ENCODE assay signal across 8 mouse cellular contexts in genomic region chr11:119943428-119943988, GRCm38 (mm10). TPM values are rescaled to one million over a fixed set of nuclear protein-coding genes. Genes with fewer than 3 reads are reported as not detected.
DNase-seq lines count a peak whose midpoint lies in the region; ATAC-seq lines count a peak whose summit lies in the region.

No protein-coding gene starts in this region.

- ATAC-seq in heart, embryonic 16.5 days (replicated peaks; ENCODE audit: extremely low read depth, insufficient read depth, low FRiP score) = peak; percentile 2
- peak; percentile 19; the same call in 1 of the 2 replicates for ATAC-seq in liver, embryonic 11.5 days (replicated peaks; ENCODE audit: low FRiP score)
- peak; percentile 25 for ATAC-seq in neural tube, embryonic 13.5 days (ENCODE audit: low read depth)
- no peak; the same call in 1 of the 2 replicates for ATAC-seq in frontal cortex, adult (ENCODE audit: low TSS enrichment)

- 4% methylated on average over 32 of the region's 32 CpGs for WGBS in heart, embryonic 16.5 days
- 5% methylated on average over 32 of the region's 32 CpGs for WGBS in liver, embryonic 11.5 days
- WGBS in neural tube, embryonic 13.5 days = 4% methylated on average over 32 of the region's 32 CpGs

- peaks cover 10% of the 10 kb centered on the region for H3K27me3 ChIP-seq in heart, embryonic 16.5 days (ENCODE audit: control insufficient read depth, insufficient read depth, low read length)
- 0 out of 2 replicates have a peak, but pooled peaks cover 4% of the 10 kb centered on the region for H3K27me3 ChIP-seq in liver, embryonic 11.5 days (replicated peaks; ENCODE audit: control insufficient read depth, insufficient read depth, low read length)
- peaks cover 27% of the 10 kb centered on the region for H3K27me3 ChIP-seq in neural tube, embryonic 13.5 days

- peak; percentile 94 for DNase-seq in heart, adult 11 months
- no peak for DNase-seq in heart, adult 8-10 months (ENCODE audit: low spot score)
- peak; percentile 72 for DNase-seq in 3T3-L1 (ENCODE audit: low read depth, low spot score)
- DNase-seq in brain, adult 2 months (ENCODE audit: low read depth, low spot score) = peak; percentile 63
- DNase-seq in liver, embryonic 11.5 days (ENCODE audit: low spot score) = no peak

- no peaks in the 10 kb centered on the region for H3K36me3 ChIP-seq in heart, embryonic 16.5 days (ENCODE audit: control insufficient read depth, insufficient read depth)
- no peaks in the 10 kb centered on the region for H3K36me3 ChIP-seq in liver, embryonic 11.5 days (ENCODE audit: control insufficient read depth, insufficient read depth, low read length)
- no peaks in the 10 kb centered on the region for H3K36me3 ChIP-seq in neural tube, embryonic 13.5 days

- H3K27ac ChIP-seq in heart, embryonic 16.5 days (ENCODE audit: low read length) = peak overlapping the region; percentile 32; the same call in 1 of the 2 replicates
- peak overlapping the region; percentile 30; the same call in 1 of the 2 replicates for H3K27ac ChIP-seq in liver, embryonic 11.5 days (ENCODE audit: low read depth, low read length)
- H3K27ac ChIP-seq in neural tube, embryonic 13.5 days (replicated peaks) = no peak overlapping the region; the same call in 1 of the 2 replicates

- H3K4me3 ChIP-seq in heart, embryonic 16.5 days (ENCODE audit: low read length) = peak overlapping the region; percentile 85
- H3K4me3 ChIP-seq in liver, embryonic 11.5 days (ENCODE audit: low read depth, low read length) = peak overlapping the region; percentile 79
- H3K4me3 ChIP-seq in neural tube, embryonic 13.5 days = peak overlapping the region; percentile 68

- peak overlapping the region; percentile 90 for H3K9ac ChIP-seq in heart, embryonic 16.5 days (ENCODE audit: low read length)
- H3K9ac ChIP-seq in liver, embryonic 11.5 days (ENCODE audit: low read depth, low read length) = peak overlapping the region; percentile 69
- peak overlapping the region; percentile 80 for H3K9ac ChIP-seq in neural tube, embryonic 13.5 days

- H3K4me1 ChIP-seq in heart, embryonic 16.5 days (ENCODE audit: control insufficient read depth, insufficient read depth, low read length) = peaks cover 29% of the 10 kb centered on the region
- H3K4me1 ChIP-seq in liver, embryonic 11.5 days (replicated peaks; ENCODE audit: control insufficient read depth, insufficient read depth, low read length) = peaks cover 22% of the 10 kb centered on the region
- peaks cover 61% of the 10 kb centered on the region for H3K4me1 ChIP-seq in neural tube, embryonic 13.5 days (replicated peaks)

- H3K4me2 ChIP-seq in heart, embryonic 16.5 days (ENCODE audit: low read depth, low read length) = peak overlapping the region; percentile 99
- H3K4me2 ChIP-seq in liver, embryonic 11.5 days = peak overlapping the region; percentile 93
- peak overlapping the region; percentile 96 for H3K4me2 ChIP-seq in neural tube, embryonic 13.5 days

- H3K9me3 ChIP-seq in heart, embryonic 16.5 days (replicated peaks; ENCODE audit: control insufficient read depth, low read length) = no peaks in the 10 kb centered on the region
- H3K9me3 ChIP-seq in liver, embryonic 11.5 days (ENCODE audit: control insufficient read depth, low read length) = no peaks in the 10 kb centered on the region
- H3K9me3 ChIP-seq in neural tube, embryonic 13.5 days = no peaks in the 10 kb centered on the region

RNA-seq across cellular contexts. Expression of gene Baiap2, which starts 0.9 kb away (rescaled TPM):
- 10 to 100 TPM in 1 of 4 experiments, 1 to 10 TPM in 3; 4.8 to 10.0 (median 5.8) TPM for total RNA-seq in heart, adult 8-10 months (2022)
- 13.0 and 13.9 TPM in 2 replicates for polyA plus RNA-seq in heart, embryonic 16.5 days (2015; fragmentation: Nextera tagmentation; extraction: Ambion mirVana)
- 9.7 and 10.2 TPM in 2 replicates for polyA plus RNA-seq in liver, embryonic 11.5 days (2014; fragmentation: Nextera tagmentation; extraction: Ambion mirVana)
- polyA plus RNA-seq in neural tube, embryonic 13.5 days (2015; fragmentation: Nextera tagmentation; extraction: Ambion mirVana) = 11.1 and 12.7 TPM in 2 replicates

RNA-seq across cellular contexts. Expression of gene Chmp6, which starts 30.3 kb away (rescaled TPM):
- 10 to 100 TPM; 29.9 to 33.7 (median 30.4) TPM for total RNA-seq in heart, adult 8-10 months (2022)
- polyA plus RNA-seq in heart, embryonic 16.5 days (2015; fragmentation: Nextera tagmentation; extraction: Ambion mirVana) = 69.8 and 70.5 TPM in 2 replicates
- polyA plus RNA-seq in liver, embryonic 11.5 days (2014; fragmentation: Nextera tagmentation; extraction: Ambion mirVana) = 70.1 and 77.2 TPM in 2 replicates
- polyA plus RNA-seq in neural tube, embryonic 13.5 days (2015; fragmentation: Nextera tagmentation; extraction: Ambion mirVana) = 97.5 and 102 TPM in 2 replicates

Comparison
In these comparisons a context has a peak if more than half of its experiments do, and no peak if none do; other contexts are left out.
1. DNase-seq: peak in heart, adult 11 months (single experiment), 3T3-L1 (single experiment) and brain, adult 2 months (single experiment); none in heart, adult 8-10 months (single experiment) and liver, embryonic 11.5 days (single experiment).
2. Peak in every context shown above with its lines, with median percentiles within 50 percentile points of each other: H3K4me2 ChIP-seq, H3K4me3 ChIP-seq and H3K9ac ChIP-seq.